Mouse (Mus musculus) neural tube, embryonic 11.5 days (tissue): ENCODE measurements at regions not wholly inside any gene's neighbourhood (a gene's known extent, or its start where the extent isn't known, plus 50 kb on each side); places are given as distances from the start of the nearest gene placed in this dataset.

Experiments used
- ATAC-seq: fragments of 200-750 bp; cut with Nextera tagmentation; 2 replicates; pipeline ENCODE4 v1.8.0; 2017; ENCODE audit warnings: moderate number of reproducible peaks, mild to moderate bottlenecking, moderate TSS enrichment, moderate library complexity; ENCODE audit not compliant: insufficient read depth, low FRiP score, low TSS enrichment
- DNase-seq: peaks from one replicate; pipeline ENCODE4 v3.0.0-alpha.2; 2015; ENCODE audit warnings: low spot score
- H3K27ac ChIP-seq: fragments of 300-500 bp; sonication (generic); 2 replicates; pipeline ENCODE4 v1.5.1; 2014; ENCODE audit warnings: low read depth, mild to moderate bottlenecking, low read length
- H3K27me3 ChIP-seq: fragments of 300-500 bp; sonication (generic); 2 replicates; pipeline ENCODE4 v1.6.1; 2014; ENCODE audit warnings: mild to moderate bottlenecking, low read length, mixed read lengths; ENCODE audit not compliant: control insufficient read depth, insufficient read depth
- H3K36me3 ChIP-seq: fragments of 300-500 bp; sonication (generic); 2 replicates; pipeline ENCODE4 v1.6.1; 2014; ENCODE audit warnings: mild to moderate bottlenecking, low read length, moderate library complexity, mixed read lengths; ENCODE audit not compliant: control insufficient read depth, insufficient read depth
- H3K4me1 ChIP-seq: fragments of 300-500 bp; sonication (generic); 2 replicates; pipeline ENCODE4 v1.6.1; 2014; ENCODE audit warnings: low read length, mixed read lengths; ENCODE audit not compliant: control insufficient read depth, insufficient read depth
- H3K4me2 ChIP-seq: fragments of 300-500 bp; sonication (generic); 2 replicates; pipeline ENCODE4 v1.6.1; 2014; ENCODE audit warnings: low read depth, mild to moderate bottlenecking, moderate library complexity
- H3K4me3 ChIP-seq: fragments of 300-500 bp; sonication (generic); 2 replicates; pipeline ENCODE4 v1.5.1; 2014; ENCODE audit warnings: low read depth, low read length
- H3K9ac ChIP-seq: fragments of 300-500 bp; sonication (generic); 2 replicates; pipeline ENCODE4 v1.6.1; 2014; ENCODE audit warnings: mild to moderate bottlenecking, low read length
- H3K9me3 ChIP-seq: fragments of 300-500 bp; sonication (generic); 2 replicates; pipeline ENCODE4 v1.6.1; 2016; ENCODE audit warnings: low read length; ENCODE audit not compliant: control insufficient read depth
- WGBS: fragments of 180-500 bp; shearing (Covaris S2); extraction: QIAGEN DNeasy Blood & Tissue Kit; methylation state at CpG from one replicate; pipeline ENCODE4 v1.1.7; 2014; 5-methylcytosine and 5-hydroxymethylcytosine counted together

GRCm38 (mm10) chr17:87554561-87554960 lies 81.2 kb upstream of the Epcam start:
- DNase-seq (no peak), ATAC-seq (no peak)
- H3K36me3 ChIP-seq, result no peaks in the 10 kb centered on the region
- no peak overlapping the region for H3K9ac ChIP-seq
- no peaks in the 10 kb centered on the region for H3K27me3 ChIP-seq
- no peak overlapping the region for H3K27ac ChIP-seq
- no peak overlapping the region for H3K4me2 ChIP-seq
- no peak overlapping the region for H3K4me3 ChIP-seq
- 63% methylated on average over 2 of the region's 2 CpGs for WGBS
- no peaks in the 10 kb centered on the region for H3K4me1 ChIP-seq
- no peaks in the 10 kb centered on the region for H3K9me3 ChIP-seq

GRCm38 (mm10) chr17:87558419-87558818 lies 77.4 kb upstream of the Epcam start:
- Histone ChIP-seq H3K27ac (no peak overlapping the region), H3K9ac (no peak overlapping the region), H3K4me3 (no peak overlapping the region), H3K4me2 (no peak overlapping the region), H3K36me3 (no peaks in the 10 kb centered on the region), H3K27me3 (no peaks in the 10 kb centered on the region), H3K4me1 (no peaks in the 10 kb centered on the region), H3K9me3 (no peaks in the 10 kb centered on the region)
- ATAC-seq (no peak), DNase-seq (no peak)
- WGBS, result 32% methylated on average over 2 of the region's 2 CpGs

GRCm38 (mm10) chr17:87559641-87560040 lies 76.1 kb upstream of the Epcam start:
- Histone ChIP-seq H3K4me1 (no peaks in the 10 kb centered on the region), H3K4me3 (no peak overlapping the region), H3K27ac (no peak overlapping the region), H3K36me3 (no peaks in the 10 kb centered on the region), H3K9ac (no peak overlapping the region), H3K27me3 (no peaks in the 10 kb centered on the region), H3K9me3 (no peaks in the 10 kb centered on the region), H3K4me2 (no peak overlapping the region)
- 87% methylated on average over 10 of the region's 10 CpGs for WGBS
- ATAC-seq, result no peak
- DNase-seq, result no peak

GRCm38 (mm10) chr17:87560923-87561322 lies 74.9 kb upstream of the Epcam start:
- H3K27ac ChIP-seq, result no peak overlapping the region
- H3K9me3 ChIP-seq, result no peaks in the 10 kb centered on the region
- H3K4me1 ChIP-seq, result no peaks in the 10 kb centered on the region
- no peaks in the 10 kb centered on the region for H3K36me3 ChIP-seq
- DNase-seq (no peak), ATAC-seq (no peak)
- 87% methylated on average over 7 of the region's 7 CpGs for WGBS
- no peak overlapping the region for H3K9ac ChIP-seq
- H3K4me3 ChIP-seq, result no peak overlapping the region
- H3K27me3 ChIP-seq, result no peaks in the 10 kb centered on the region
- no peak overlapping the region for H3K4me2 ChIP-seq

GRCm38 (mm10) chr17:87563375-87563774 lies 72.4 kb upstream of the Epcam start:
- H3K27ac ChIP-seq, result no peak overlapping the region
- no peak overlapping the region for H3K9ac ChIP-seq
- H3K9me3 ChIP-seq, result no peaks in the 10 kb centered on the region
- no peaks in the 10 kb centered on the region for H3K36me3 ChIP-seq
- no peak overlapping the region for H3K4me3 ChIP-seq
- ATAC-seq, result no peak
- no peak for DNase-seq
- WGBS, result 91% methylated on average over 5 of the region's 5 CpGs
- no peaks in the 10 kb centered on the region for H3K27me3 ChIP-seq
- no peak overlapping the region for H3K4me2 ChIP-seq
- H3K4me1 ChIP-seq, result no peaks in the 10 kb centered on the region

- H3K27me3 ChIP-seq, result no peaks in the 10 kb centered on the region
- no peak overlapping the region for H3K27ac ChIP-seq
- DNase-seq (no peak), ATAC-seq (no peak)
- H3K4me2 ChIP-seq, result no peak overlapping the region
- H3K36me3 ChIP-seq, result no peaks in the 10 kb centered on the region
- WGBS, result 84% methylated on average over 4 of the region's 4 CpGs
- H3K9me3 ChIP-seq, result no peaks in the 10 kb centered on the region
- no peaks in the 10 kb centered on the region for H3K4me1 ChIP-seq
- H3K9ac ChIP-seq, result no peak overlapping the region
- no peak overlapping the region for H3K4me3 ChIP-seq
These were observed 70.1 kb upstream of the Epcam start for GRCm38 (mm10) chr17:87565631-87566030.

DNA sequence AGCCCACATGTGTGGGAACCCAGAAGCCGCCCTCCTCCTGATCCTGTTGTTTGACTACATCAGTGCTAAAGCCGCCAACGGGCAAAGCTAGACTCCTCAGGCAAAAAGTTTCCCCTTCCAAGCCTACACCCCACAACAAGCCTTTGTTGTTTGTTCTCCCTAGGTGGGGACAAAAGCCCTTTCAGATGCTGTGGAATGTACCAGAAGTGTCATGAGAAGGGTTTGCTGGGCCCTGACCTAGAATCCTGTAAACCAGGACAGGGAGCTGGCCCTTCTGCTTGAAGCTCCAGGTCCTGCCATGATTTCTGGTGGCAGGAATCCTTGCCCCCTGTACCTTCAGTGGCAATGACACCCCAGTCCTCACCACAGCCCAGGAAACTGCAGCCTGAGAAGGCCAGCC lies 69.5 kb upstream of the Epcam start:
- H3K4me3 ChIP-seq, result no peak overlapping the region
- DNase-seq (no peak), ATAC-seq (no peak)
- no peaks in the 10 kb centered on the region for H3K9me3 ChIP-seq
- no peaks in the 10 kb centered on the region; the same call in 1 of the 2 replicates for H3K4me1 ChIP-seq
- no peak overlapping the region for H3K4me2 ChIP-seq
- no peak overlapping the region for H3K9ac ChIP-seq
- H3K27me3 ChIP-seq, result no peaks in the 10 kb centered on the region
- H3K27ac ChIP-seq, result no peak overlapping the region
- no peaks in the 10 kb centered on the region for H3K36me3 ChIP-seq
- 78% methylated on average over 3 of the region's 3 CpGs for WGBS

DNA sequence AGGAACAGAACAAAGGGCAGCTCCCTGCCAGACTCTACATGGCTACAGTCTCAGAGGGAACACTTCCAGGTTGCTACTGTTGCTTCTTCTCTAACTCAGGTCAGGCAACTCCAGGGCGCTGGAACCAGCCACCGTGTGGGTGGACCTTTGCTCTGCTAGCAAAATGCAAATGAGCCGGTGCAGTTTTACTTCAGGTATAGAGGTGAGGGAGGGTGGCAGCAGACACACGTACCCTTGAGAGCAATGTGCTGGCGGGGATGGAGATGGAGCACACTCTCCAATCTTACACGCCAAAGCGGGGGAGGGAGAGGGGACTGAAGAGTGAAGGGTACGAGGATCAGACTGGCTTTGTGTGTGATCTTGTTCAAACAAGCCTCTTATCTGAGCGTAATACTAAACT lies 68.8 kb upstream of the Epcam start:
- H3K4me1 ChIP-seq, result no peaks in the 10 kb centered on the region; the same call in 1 of the 2 replicates
- no peak for ATAC-seq

DNA sequence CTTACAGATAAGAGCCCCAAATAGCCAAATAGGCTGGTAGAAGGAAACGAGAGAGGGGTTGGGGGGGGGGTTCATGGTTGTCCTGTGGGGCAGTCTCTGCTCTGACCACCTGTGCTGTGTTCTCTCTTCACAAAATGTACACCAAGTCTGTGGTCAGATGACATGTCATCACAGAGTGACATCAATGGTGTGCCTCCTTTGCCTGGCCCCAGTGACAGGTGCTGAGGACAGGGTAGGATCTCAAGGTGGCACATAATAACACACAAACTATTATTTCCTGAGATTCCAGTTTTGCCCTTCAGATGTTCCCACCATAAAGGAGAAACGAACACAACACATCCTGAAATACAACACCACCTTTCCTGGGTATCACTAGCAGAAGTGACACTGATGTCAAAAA lies 68.3 kb upstream of the Epcam start:
- no peak for ATAC-seq
- Histone ChIP-seq H3K9me3 (no peaks in the 10 kb centered on the region), H3K4me2 (no peak overlapping the region), H3K9ac (no peak overlapping the region), H3K4me1 (no peaks in the 10 kb centered on the region; the same call in 1 of the 2 replicates), H3K27me3 (no peaks in the 10 kb centered on the region), H3K4me3 (no peak overlapping the region), H3K27ac (no peak overlapping the region), H3K36me3 (no peaks in the 10 kb centered on the region)
- no peak for DNase-seq
- WGBS, result 43% methylated on average over 2 of the region's 2 CpGs

More for the DNA sequence above, 68.8 kb upstream of the Epcam start:
- Histone ChIP-seq H3K9ac (no peak overlapping the region), H3K27me3 (no peaks in the 10 kb centered on the region), H3K27ac (no peak overlapping the region), H3K4me3 (no peak overlapping the region), H3K9me3 (no peaks in the 10 kb centered on the region), H3K4me2 (no peak overlapping the region), H3K36me3 (no peaks in the 10 kb centered on the region)
- no peak for DNase-seq
- WGBS, result 55% methylated on average over 9 of the region's 9 CpGs
